Mouse (Mus musculus) liver, embryonic 12.5 days (tissue): ENCODE data around the gene Hoxc6. TPM values are rescaled to one million over a fixed set of nuclear protein-coding genes. Genes with fewer than 3 reads are reported as not detected.

Experiments used
- ATAC-seq: fragments of 200-750 bp; cut with Nextera tagmentation; 2 replicates; pipeline ENCODE4 v1.8.0; 2017; ENCODE audit warnings: moderate number of reproducible peaks, mild to moderate bottlenecking, moderate library complexity
- H3K27ac ChIP-seq: fragments of 300-500 bp; sonication (generic); 2 replicates; pipeline ENCODE4 v1.5.1; 2016; ENCODE audit warnings: mild to moderate bottlenecking
- H3K27me3 ChIP-seq: fragments of 300-500 bp; sonication (generic); replicated peaks from 2 replicates; pipeline ENCODE4 v1.6.1; 2016; ENCODE audit warnings: mild to moderate bottlenecking, moderate library complexity
- H3K36me3 ChIP-seq: fragments of 300-500 bp; sonication (generic); 2 replicates; pipeline ENCODE4 v1.6.1; 2016; ENCODE audit warnings: mild to moderate bottlenecking, moderate library complexity
- H3K4me1 ChIP-seq: fragments of 300-500 bp; sonication (generic); 2 replicates; pipeline ENCODE4 v1.6.1; 2016
- H3K4me2 ChIP-seq: fragments of 300-500 bp; sonication (generic); 2 replicates; pipeline ENCODE4 v1.6.1; 2016; ENCODE audit warnings: mild to moderate bottlenecking, moderate library complexity
- H3K4me3 ChIP-seq: fragments of 300-500 bp; sonication (generic); 2 replicates; pipeline ENCODE4 v1.5.1; 2016; ENCODE audit warnings: mild to moderate bottlenecking, moderate library complexity
- H3K9ac ChIP-seq: fragments of 300-500 bp; sonication (generic); 2 replicates; pipeline ENCODE4 v1.6.1; 2016; ENCODE audit warnings: mild to moderate bottlenecking, moderate library complexity
- H3K9me3 ChIP-seq: fragments of 300-500 bp; sonication (generic); replicated peaks from 2 replicates; pipeline ENCODE4 v1.6.1; 2016; ENCODE audit warnings: mild to moderate bottlenecking, moderate library complexity
- WGBS: fragments of 180-500 bp; shearing (Covaris S2); methylation state at CpG from one replicate; pipeline ENCODE4 v1.1.7; 2016; ENCODE audit not compliant: insufficient replicate concordance; 5-methylcytosine and 5-hydroxymethylcytosine counted together
- polyA plus RNA-seq: library from polyadenylated mRNA; unstranded; fragments of >200 nt; fragmentation: Nextera tagmentation; extraction: Ambion mirVana; gene quantifications from 2 replicates; pipeline ENCODE4 v1.2.1, GENCODE M21; 2016

The Hoxc6 gene
- polyA plus RNA-seq, 1 experiment from 2014 or later: 0.17 TPM

DNA sequence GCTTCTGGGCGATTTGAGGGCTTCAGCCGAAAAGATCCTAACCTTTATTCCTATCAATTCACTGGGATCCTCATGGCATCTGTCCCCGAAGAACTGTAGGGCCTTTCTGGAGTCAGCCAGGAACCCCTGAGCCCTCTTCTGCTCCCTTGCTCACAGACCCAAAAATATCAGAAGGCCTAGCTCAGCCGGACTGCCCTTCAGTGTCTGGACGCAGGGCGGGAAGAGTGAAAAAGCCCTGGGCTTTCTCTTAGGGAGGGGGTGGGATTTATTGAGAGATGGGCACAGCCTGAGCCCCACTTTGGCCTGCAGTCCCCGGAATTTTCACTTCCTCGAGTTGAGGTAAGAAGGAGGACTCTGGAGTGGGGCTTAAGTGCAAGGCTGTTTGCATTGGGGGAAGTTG is 34.8 kb upstream of the Hoxc6 start:
- no peaks in the 10 kb centered on the region for H3K36me3 ChIP-seq
- no peak overlapping the region for H3K4me2 ChIP-seq
- 6% methylated on average over 8 of the region's 8 CpGs for WGBS
- peaks cover 97% of the 10 kb centered on the region for H3K27me3 ChIP-seq
- H3K4me1 ChIP-seq: no peaks in the 10 kb centered on the region
- ATAC-seq: no peak
- H3K27ac ChIP-seq: no peak overlapping the region
- no peak overlapping the region for H3K4me3 ChIP-seq
- H3K9me3 ChIP-seq: no peaks in the 10 kb centered on the region
- H3K9ac ChIP-seq: no peak overlapping the region

DNA sequence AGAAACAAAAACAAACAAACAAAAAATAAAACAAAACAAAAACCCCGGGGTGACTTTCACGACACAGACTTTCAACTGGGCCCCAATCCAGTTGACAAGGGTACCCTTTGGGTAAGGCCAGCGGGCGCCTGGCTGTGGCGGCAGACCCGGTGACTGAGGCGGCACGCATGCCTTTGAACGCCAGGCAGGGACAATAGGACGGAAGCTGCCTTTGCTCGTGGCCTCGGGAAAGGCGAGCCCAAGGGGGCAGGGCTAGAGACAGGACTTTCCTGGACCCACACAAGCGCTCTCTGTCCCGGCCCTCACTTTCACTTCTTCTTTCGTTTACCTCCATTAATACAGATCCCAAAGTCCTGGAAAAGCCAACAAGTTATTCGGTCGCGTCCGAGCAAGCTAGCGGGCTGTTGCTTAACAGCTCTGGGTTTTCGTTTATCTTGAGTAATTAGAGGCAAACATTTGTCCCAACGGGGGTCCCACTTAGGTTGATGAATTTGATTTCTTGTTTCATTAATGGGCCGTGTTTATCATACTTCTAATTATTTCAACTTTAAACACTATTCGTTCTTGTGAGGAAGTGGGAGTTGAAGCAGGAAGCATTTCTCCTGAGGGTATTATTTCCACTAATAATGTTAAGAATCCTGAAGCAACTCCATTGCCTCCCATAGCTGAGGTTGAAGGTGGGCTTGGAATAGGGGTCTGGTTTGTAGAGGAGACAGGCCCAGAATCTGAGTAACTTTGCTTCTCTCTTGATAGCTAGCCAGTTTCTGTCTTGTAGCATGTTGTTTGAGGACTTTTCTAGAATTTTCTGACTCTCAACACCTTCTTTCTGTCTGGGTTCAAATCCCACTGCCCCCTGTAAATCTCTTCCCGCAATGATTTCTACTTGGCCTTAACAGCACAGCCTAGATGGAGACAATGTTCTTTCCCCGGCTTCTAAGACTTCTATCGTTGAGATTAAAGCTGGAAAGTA is 34.1 kb upstream of the Hoxc6 start:
- no peaks in the 10 kb centered on the region for H3K4me1 ChIP-seq
- no peaks in the 10 kb centered on the region for H3K36me3 ChIP-seq
- no peak overlapping the region for H3K4me3 ChIP-seq
- H3K9ac ChIP-seq: no peak overlapping the region
- peaks cover 97% of the 10 kb centered on the region for H3K27me3 ChIP-seq
- H3K9me3 ChIP-seq: no peaks in the 10 kb centered on the region
- no peak overlapping the region for H3K4me2 ChIP-seq
- ATAC-seq: no peak
- WGBS: 2% methylated on average over 28 of the region's 28 CpGs
- no peak overlapping the region for H3K27ac ChIP-seq

- H3K27ac ChIP-seq: no peak overlapping the region
- no peak overlapping the region for H3K9ac ChIP-seq
- peaks cover 98% of the 10 kb centered on the region for H3K27me3 ChIP-seq
- H3K36me3 ChIP-seq: no peaks in the 10 kb centered on the region
- H3K4me2 ChIP-seq: no peak overlapping the region
- no peak overlapping the region for H3K4me3 ChIP-seq
- no peaks in the 10 kb centered on the region for H3K4me1 ChIP-seq
- H3K9me3 ChIP-seq: no peaks in the 10 kb centered on the region
- ATAC-seq: no peak
- 5% methylated on average over 26 of the region's 26 CpGs for WGBS
These were observed 32.8 kb upstream of the Hoxc6 start for GRCm38 (mm10) chr15:102965003-102965891.

GRCm38 (mm10) chr15:102965892-102966775 is 31.9 kb upstream of the Hoxc6 start:
- Histone ChIP-seq H3K27me3 (peaks cover 98% of the 10 kb centered on the region), H3K27ac (no peak overlapping the region), H3K4me3 (peak overlapping the region; percentile 9; the same call in 1 of the 2 replicates), H3K9me3 (no peaks in the 10 kb centered on the region), H3K4me2 (peak overlapping the region; percentile 27; the same call in 1 of the 2 replicates), H3K36me3 (no peaks in the 10 kb centered on the region), H3K4me1 (no peaks in the 10 kb centered on the region), H3K9ac (no peak overlapping the region)
- ATAC-seq: no peak
- WGBS: 4% methylated on average over 29 of the region's 30 CpGs

GRCm38 (mm10) chr15:102966776-102967311 is 31.2 kb upstream of the Hoxc6 start, which contains the start of gene Hoxc10:
TSS of gene Hoxc10 (plus strand) at chr15:102966796.
- Histone ChIP-seq H3K9me3 (no peaks in the 10 kb centered on the region), H3K36me3 (no peaks in the 10 kb centered on the region), H3K4me2 (peak within 1 kb of the TSS; percentile 27; the same call in 1 of the 2 replicates), H3K4me3 (peak within 1 kb of the TSS; percentile 9; the same call in 1 of the 2 replicates), H3K9ac (no peak within 1 kb of the TSS), H3K4me1 (no peaks in the 10 kb centered on the region), H3K27me3 (peaks cover 98% of the 10 kb centered on the region), H3K27ac (no peak within 1 kb of the TSS)
- WGBS: 4% methylated on average over 27 of the region's 27 CpGs
- ATAC-seq: no peak

- Histone ChIP-seq H3K27ac (no peak within 1 kb of the TSS), H3K4me3 (peak within 1 kb of the TSS; percentile 9; the same call in 1 of the 2 replicates), H3K4me2 (peak within 1 kb of the TSS; percentile 27; the same call in 1 of the 2 replicates), H3K27me3 (peaks cover 99% of the 10 kb centered on the region), H3K9me3 (no peaks in the 10 kb centered on the region), H3K4me1 (no peaks in the 10 kb centered on the region), H3K36me3 (no peaks in the 10 kb centered on the region), H3K9ac (no peak within 1 kb of the TSS)
- no peak for ATAC-seq
- WGBS: 6% methylated on average over 12 of the region's 12 CpGs
These were observed 30.8 kb upstream of the Hoxc6 start, which contains the start of gene Hoxc5 for GRCm38 (mm10) chr15:102967312-102967510. TSS of gene Hoxc5 (plus strand) at chr15:102967443.

DNA sequence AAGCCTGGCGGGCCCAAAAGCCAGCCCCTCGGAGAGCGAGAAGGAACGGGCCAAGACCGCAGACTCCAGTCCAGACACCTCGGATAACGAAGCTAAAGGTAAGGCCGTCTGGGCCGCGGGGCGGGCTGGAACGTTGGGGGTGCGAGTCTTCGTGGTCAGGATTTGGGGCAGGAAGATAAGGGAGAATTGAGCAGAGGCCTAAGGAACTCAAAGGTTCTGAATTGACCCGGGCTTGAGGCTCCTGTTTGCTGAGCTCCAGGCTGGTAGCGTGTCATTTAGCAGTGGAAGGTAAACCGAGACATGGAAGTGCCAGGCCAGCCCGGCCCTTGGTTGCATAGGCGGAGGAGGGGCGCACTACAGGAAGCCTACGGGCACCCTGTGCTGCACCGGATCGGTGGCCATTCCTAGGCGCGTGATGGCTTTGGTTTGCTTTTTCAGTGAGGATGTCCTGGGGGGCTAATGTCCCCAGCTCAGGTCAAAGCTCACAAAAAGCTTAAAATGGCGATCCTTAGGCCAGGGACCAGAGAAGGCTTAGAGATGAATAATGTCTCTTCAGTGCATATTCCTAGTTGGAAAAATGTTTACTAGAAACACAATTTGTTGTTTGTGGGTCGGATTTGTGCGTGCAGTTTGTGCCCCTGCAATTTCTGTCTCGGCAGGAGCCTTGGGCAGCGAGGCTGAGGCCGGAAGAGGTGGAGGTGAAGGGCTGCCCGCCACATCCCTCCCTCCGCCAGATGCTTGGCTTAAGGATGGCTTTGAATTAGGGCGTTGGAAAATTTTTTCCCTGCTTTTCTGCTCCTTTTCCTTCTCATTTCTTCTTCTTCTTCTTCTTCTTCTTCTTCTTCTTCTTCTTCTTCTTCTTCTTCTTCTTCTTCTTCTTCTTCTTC is 30.3 kb upstream of the Hoxc6 start:
- Histone ChIP-seq H3K4me1 (no peaks in the 10 kb centered on the region), H3K27ac (no peak overlapping the region), H3K27me3 (peaks cover 99% of the 10 kb centered on the region), H3K9me3 (no peaks in the 10 kb centered on the region), H3K36me3 (no peaks in the 10 kb centered on the region), H3K9ac (no peak overlapping the region), H3K4me2 (no peak overlapping the region), H3K4me3 (no peak overlapping the region)
- ATAC-seq: no peak
- WGBS: 4% methylated on average over 34 of the region's 34 CpGs

GRCm38 (mm10) chr15:102969296-102969695 is 28.8 kb upstream of the Hoxc6 start:
- no peaks in the 10 kb centered on the region for H3K4me1 ChIP-seq
- 7% methylated on average over 1 of the region's 1 CpGs for WGBS
- H3K27me3 ChIP-seq: peaks cover 99% of the 10 kb centered on the region
- H3K4me3 ChIP-seq: no peak overlapping the region
- no peak overlapping the region for H3K9ac ChIP-seq
- no peaks in the 10 kb centered on the region for H3K9me3 ChIP-seq
- no peaks in the 10 kb centered on the region for H3K36me3 ChIP-seq
- H3K27ac ChIP-seq: no peak overlapping the region
- no peak overlapping the region for H3K4me2 ChIP-seq
- no peak for ATAC-seq

- H3K4me1 ChIP-seq: no peaks in the 10 kb centered on the region
- no peak overlapping the region for H3K27ac ChIP-seq
- ATAC-seq: no peak
- no peaks in the 10 kb centered on the region for H3K36me3 ChIP-seq
- H3K27me3 ChIP-seq: peaks cover 99% of the 10 kb centered on the region
- no peak overlapping the region for H3K4me3 ChIP-seq
- no peak overlapping the region for H3K4me2 ChIP-seq
- WGBS: 3% methylated on average over 12 of the region's 12 CpGs
- no peaks in the 10 kb centered on the region for H3K9me3 ChIP-seq
- no peak overlapping the region for H3K9ac ChIP-seq
These were observed 27.3 kb upstream of the Hoxc6 start for GRCm38 (mm10) chr15:102970740-102971139.

DNA sequence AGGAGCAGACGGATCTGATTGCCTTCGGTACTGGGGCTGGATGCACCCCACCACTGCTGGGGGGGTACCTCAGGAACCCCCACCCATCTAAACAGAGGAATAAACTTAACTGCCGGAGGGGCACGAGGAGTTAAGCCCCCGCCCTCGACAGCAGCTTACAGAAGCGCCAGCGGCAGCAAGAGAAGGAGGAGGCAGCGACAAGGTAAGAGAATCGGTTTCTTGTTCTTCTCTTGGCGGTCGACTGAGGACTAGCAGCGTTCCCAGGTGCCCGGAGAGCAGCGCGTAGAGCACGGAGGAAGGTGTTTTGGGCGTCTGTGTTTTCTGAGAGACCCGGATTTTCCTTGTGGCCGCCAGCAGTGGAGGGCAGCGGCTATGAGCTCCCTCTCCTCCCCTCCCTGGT is 25.8 kb upstream of the Hoxc6 start:
- H3K27me3 ChIP-seq: peaks cover 99% of the 10 kb centered on the region
- H3K4me3 ChIP-seq: no peak overlapping the region
- no peaks in the 10 kb centered on the region for H3K9me3 ChIP-seq
- no peak overlapping the region for H3K4me2 ChIP-seq
- no peaks in the 10 kb centered on the region for H3K36me3 ChIP-seq
- H3K4me1 ChIP-seq: no peaks in the 10 kb centered on the region
- no peak overlapping the region for H3K27ac ChIP-seq
- ATAC-seq: no peak
- 2% methylated on average over 21 of the region's 21 CpGs for WGBS
- no peak overlapping the region for H3K9ac ChIP-seq
